Mouse (Mus musculus) thymus, adult 2 months (tissue): ENCODE data around the gene Prkce.

ENCODE experiments used
- CTCF ChIP-seq: fragments of 200-500 bp; IDR thresholded peaks from 2 replicates; pipeline ENCODE4 v1.5.1; 2012; ENCODE audit warnings: mild to moderate bottlenecking, control low read depth, low read length, moderate library complexity, borderline replicate concordance; ENCODE audit not compliant: control insufficient read depth, poor library complexity, insufficient read depth; ENCODE audit errors: extremely low read depth
- POLR2A ChIP-seq: fragments of 200-500 bp; IDR thresholded peaks from 2 replicates; pipeline ENCODE4 v1.6.1; 2012; ENCODE audit warnings: mild to moderate bottlenecking, low read length, control low read depth, moderate library complexity; ENCODE audit not compliant: control insufficient read depth, poor library complexity, insufficient read depth; ENCODE audit errors: extremely low read depth

DNA sequence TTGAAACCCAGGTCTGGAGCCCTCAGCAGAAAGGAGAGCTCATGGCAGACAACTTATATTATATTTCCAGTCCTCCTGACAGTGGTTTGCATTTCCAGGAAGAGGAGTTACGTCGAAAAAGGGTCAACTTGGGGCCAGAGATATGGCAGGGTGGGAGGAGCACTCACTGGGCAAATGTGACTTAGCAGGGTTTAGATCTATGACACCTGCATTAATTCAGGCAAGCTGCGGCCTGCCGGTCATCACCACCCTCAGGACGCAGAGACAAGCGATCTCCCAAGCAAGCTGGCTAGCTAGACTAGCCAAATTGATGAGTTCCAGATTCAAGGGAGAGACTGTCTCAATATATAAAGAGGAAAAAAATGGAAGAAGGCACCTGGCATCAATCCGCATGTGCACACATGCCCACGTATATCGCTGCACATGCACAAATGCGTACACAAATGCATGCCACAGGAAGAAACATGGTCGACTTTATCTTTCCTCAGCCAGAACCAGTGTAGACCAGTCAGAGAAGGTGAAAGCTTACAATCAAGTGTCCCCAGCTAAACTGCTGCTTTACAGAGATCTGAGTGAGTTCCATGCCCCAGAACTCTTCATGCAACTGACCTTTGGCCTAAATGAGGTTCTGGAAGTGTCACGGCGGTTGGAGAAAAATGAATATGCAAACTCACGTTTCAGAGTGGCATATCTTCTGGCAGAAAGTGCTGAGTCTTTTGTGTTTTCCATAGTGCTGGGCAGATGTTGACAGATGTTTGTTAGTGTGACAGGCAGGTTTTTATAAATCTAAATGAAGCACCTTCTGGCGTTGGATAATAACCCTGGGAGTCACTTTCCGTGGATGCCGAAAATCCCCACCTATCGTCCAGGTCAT is 216.4 kb downstream of the Prkce start:
- no peak for TF ChIP-seq CTCF
- no peak for TF ChIP-seq POLR2A
